Mouse (Mus musculus) liver, embryonic 14 days (tissue): Measurements from ENCODE around the gene Zc3h6. TPM values are rescaled to one million over a fixed set of nuclear protein-coding genes. Genes with fewer than 3 reads are reported as not detected.

Experiments used
- polyA plus RNA-seq: library from polyadenylated mRNA; depleted of rRNA; stranded (reverse); fragments of >200 nt; gene quantifications from 2 replicates; pipeline ENCODE4 v1.2.3, GENCODE M21; 2012; rRNA removed

Zc3h6 gene
- polyA plus RNA-seq: 0.52 and 0.65 TPM in 2 replicates

DNA sequence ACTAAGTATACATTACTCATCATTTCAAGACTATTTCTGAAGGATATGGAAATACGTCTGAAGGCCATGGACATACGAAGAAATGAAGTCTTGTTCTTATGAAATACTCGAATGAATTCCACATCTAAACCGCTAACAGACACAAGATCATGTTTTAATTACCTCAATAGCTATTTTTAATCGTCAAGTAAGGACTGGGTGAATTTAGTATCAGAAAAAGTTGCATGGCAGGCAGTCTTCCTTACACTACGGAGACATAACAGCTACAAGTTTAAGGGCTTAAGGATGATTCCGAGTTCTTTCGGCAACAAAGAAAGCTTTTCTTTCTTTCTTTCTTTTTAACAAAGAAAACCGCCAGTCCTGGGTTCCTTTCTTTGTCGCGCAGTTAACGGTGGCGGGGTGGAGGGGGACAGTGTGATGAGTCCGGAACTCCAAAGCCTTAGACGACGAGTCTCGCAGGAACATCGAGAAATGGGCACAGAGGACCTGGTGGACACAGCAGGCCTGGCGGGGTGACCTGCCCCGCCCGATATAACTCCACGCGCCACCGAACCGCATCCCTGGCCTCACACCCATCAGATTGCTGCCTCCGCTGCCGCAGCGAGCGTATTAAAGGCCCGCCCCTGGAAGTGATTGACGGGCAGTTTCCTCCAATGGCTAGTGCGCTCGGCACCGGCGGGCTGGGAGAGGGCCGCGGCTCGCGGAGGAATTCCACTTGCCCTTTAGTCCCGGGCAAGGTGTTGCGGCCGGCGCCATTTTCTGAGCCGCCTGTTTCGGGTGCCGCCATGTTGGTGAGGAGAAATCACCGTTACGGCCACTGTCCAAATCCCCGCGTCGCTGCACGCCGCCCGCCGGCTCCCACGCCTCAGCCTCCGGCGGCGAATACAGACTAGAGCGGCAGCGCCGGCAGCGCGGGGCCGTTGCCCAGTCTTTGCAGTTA is at the start of gene Zc3h6:
Zc3h6 (plus strand) TSS at position 762 of the 940 bp plus-strand sequence.

DNA sequence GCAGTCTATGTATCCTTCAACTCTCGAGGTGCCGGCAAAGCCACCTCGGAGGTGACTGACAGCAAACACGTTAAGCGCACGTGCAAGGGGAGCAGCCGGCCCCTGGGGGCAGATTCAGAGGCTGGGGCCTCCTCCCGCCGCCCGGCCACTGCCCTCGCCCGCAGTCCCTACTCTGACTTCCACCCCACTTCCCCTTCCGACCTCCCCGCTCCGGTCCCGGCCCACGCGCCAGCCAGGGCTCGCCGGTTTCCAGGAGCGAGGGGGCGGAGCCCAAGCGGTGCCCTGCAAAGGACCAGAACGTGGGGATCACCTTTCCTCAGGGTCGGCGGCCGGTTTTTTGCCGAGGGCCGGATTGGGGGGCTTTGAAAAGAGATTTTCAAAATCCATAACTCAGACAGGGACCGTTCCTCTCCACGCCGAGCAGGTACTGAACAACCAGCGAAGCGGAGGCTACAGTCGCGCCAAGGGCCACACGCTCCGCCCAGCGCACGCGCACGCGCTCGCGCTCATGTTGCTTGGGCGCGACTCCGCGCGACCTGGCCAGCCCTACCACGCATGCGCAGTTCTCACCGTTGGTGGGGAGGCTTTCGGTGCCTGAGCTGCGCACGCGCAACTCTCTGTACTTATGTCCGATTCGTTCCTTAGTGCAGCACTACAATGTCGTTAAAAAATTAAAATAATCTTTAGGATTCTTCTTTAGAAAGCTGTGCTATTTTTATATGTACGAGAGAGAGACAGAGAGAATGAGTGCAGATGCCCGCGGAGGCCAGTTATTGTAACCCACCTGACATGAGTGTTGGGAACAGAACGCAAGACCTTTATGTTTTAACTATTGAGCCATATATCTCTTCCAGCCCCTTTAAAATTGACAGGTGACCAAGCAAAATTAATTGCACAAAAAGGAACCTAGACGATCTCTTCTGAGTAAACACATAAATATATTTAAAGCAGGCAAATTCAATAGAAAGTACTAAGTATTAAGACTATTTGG is 23.4 kb upstream of the Zc3h6 start, which contains the start of gene Zc3h8:
Zc3h8 (minus strand) TSS at position 540 of the 991 bp plus-strand sequence.

GRCm38 (mm10) chr2:128967661-128968441 is 649 bp downstream of the Zc3h6 start, which contains the start of gene Gm10762:
TSS of gene Gm10762 (minus strand) at chr2:128967725.

GRCm38 (mm10) chr2:129047811-129048210 is 80.6 kb downstream of the Zc3h6 start, which contains the start of gene Vinac1:
TSS of gene Vinac1 (minus strand) at chr2:129048172.

DNA sequence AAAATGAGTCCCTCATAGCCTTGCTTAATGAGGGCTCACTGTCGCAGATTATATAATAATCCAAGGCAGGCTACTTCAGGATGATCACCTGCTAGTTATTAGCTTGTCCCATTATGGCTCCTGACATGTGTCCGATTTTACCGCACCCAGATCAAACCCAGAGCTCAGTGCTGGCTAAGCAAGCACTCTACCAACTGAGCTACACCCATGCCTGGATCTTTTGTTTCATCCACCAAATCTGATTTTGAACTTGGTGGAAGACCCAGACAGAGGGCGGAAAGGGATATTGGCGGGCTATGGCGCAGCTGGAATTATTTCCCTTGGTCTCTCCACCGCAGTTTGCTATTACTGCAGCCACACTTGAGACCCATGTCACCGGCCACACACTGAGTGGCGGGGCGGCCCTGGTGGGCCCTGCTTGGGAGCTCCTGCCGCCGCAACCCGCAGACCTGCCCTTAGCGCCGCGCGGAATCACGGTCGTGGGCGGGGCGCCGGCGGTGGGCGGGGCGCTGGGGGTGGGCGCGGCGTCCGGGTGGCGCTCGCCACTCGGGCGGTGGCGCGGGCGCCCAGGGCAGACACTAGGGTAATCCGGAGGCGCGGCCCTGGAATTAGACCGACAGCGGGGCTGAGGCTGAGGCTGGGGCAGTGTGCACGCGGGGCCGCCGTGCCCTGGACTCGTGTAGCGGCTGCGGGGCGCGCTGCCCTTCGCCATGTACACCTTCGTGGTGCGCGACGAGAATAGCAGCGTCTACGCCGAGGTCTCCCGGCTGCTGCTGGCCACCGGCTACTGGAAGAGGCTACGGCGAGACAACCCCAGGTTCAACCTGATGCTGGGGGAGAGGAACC is 98.5 kb downstream of the Zc3h6 start, which contains the start of gene Ttl:
Ttl (plus strand) TSS at position 506 of the 846 bp plus-strand sequence.

Other genes with a start within 250 kb of the Zc3h6 start
- gene Tmem87b, start 149.3 kb upstream of the Zc3h6 start, polyA plus RNA-seq: 4.1 and 5.1 TPM in 2 replicates
- gene Fbln7, start 104.4 kb upstream of the Zc3h6 start, polyA plus RNA-seq: 0.18 and 0.21 TPM in 2 replicates
- 3.0 TPM in 2 replicates for gene Zc3h8, start 23.3 kb upstream of the Zc3h6 start, polyA plus RNA-seq
- 1.7 and 2.0 TPM in 2 replicates for gene Gm10762, start 323 bp downstream of the Zc3h6 start, polyA plus RNA-seq
- 0.01 and 0.03 TPM in 2 replicates for gene Vinac1, start 80.8 kb downstream of the Zc3h6 start, polyA plus RNA-seq
- 1.2 TPM in 2 replicates for gene Ttl, start 98.5 kb downstream of the Zc3h6 start, polyA plus RNA-seq
- 12.2 and 14.8 TPM in 2 replicates for gene Polr1b, start 133.6 kb downstream of the Zc3h6 start, polyA plus RNA-seq
- 8.1 and 8.8 TPM in 2 replicates for gene Chchd5, start 162.3 kb downstream of the Zc3h6 start, polyA plus RNA-seq
- gene Slc20a1, start 231.4 kb downstream of the Zc3h6 start, polyA plus RNA-seq: 45.3 and 58.7 TPM in 2 replicates